Mouse (Mus musculus): ENCODE results near the gene Olfr1202.

Olfr1202 gene

GRCm38 (mm10) chr2:88814196-88814595 lies at the start of gene Olfr1202:
Olfr1202 (plus strand) TSS chr2:88814496.
- no peak for DNase-seq

- DNase-seq: no peak
These were observed 43.9 kb upstream of the Olfr1202 start, which contains the start of gene Olfr1200 for GRCm38 (mm10) chr2:88770388-88770787. Olfr1200 (minus strand) TSS chr2:88770488.

GRCm38 (mm10) chr2:88792736-88793135 lies 21.6 kb upstream of the Olfr1202 start, which contains the start of gene Olfr1201:
Olfr1201 (plus strand) TSS chr2:88793036.
- no peak for DNase-seq

- DNase-seq: no peak
These were observed 15.1 kb downstream of the Olfr1202 start, which contains the start of gene Olfr1205 for GRCm38 (mm10) chr2:88829437-88829836. Olfr1205 (plus strand) TSS chr2:88829737.

- DNase-seq: no peak
These were observed 24.2 kb downstream of the Olfr1202 start for GRCm38 (mm10) chr2:88838477-88838876.

- no peak for DNase-seq
These were observed 34.7 kb downstream of the Olfr1202 start, which contains the start of gene Olfr1204 for GRCm38 (mm10) chr2:88848992-88849391. Olfr1204 (plus strand) TSS chr2:88849292.

GRCm38 (mm10) chr2:88862931-88863330 lies 48.6 kb downstream of the Olfr1202 start, which contains the start of gene Olfr1206:
Olfr1206 (plus strand) TSS chr2:88863231.
- no peak for DNase-seq
